Mouse (Mus musculus): ENCODE measurements around the gene Ache. TPM values are rescaled to one million over a fixed set of nuclear protein-coding genes. Genes with fewer than 3 reads are reported as not detected.

Ache gene
- polyA plus RNA-seq, 1 experiment, result 97.1 TPM

DNA sequence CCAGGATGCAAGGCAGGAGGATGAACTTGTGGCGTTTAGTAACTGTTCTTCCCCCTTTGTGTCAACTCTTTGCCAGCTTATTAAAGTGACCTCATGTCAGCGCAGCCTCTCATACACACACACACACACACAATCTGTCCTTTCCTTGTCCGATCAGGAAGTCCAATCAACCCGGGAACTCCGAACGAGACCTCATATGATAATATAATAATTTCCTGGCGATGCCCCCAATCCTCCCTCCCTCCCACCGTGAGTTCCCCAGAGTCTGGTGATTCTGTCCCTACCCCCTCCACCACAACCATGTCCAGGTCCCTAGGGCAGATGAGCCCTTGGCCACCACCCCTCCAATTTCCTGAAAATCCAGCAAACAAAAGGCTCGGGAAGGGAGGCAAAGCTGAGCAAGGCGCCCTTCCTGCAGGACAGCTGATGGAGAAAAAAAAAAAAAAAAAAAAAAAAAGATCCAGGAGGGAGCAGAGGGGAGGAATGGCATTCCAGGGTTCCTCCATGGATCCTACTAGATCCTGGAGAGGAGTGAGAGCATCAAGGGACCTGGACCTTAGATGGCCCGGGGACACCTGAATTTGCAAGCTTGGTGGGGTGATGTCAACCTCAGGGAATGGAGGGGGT is 51.5 kb downstream of the Ache start:
- Histone ChIP-seq H3K4me1 (replicated peaks; ENCODE audit: control insufficient read depth, insufficient read depth, low read length) (peaks cover 10% of the 10 kb centered on the region), H3K27me3 (ENCODE audit: control insufficient read depth, insufficient read depth, low read length) (no peaks in the 10 kb centered on the region), H3K36me3 (ENCODE audit: control insufficient read depth, insufficient read depth, low read length) (no peaks in the 10 kb centered on the region), H3K27ac (ENCODE audit: control insufficient read depth, insufficient read depth, low read length) (no peak overlapping the region), H3K4me3 (ENCODE audit: control insufficient read depth, insufficient read depth, low read length) (peak overlapping the region; percentile 37)
- DNase-seq, result no peak
- WGBS, result 4% methylated on average over 11 of the region's 11 CpGs
- TF ChIP-seq POLR2A (IDR thresholded peaks at IDR 0.05; ENCODE audit: control insufficient read depth, extremely low read depth, insufficient read depth, low read length, poor library complexity) (no peak), CTCF (IDR thresholded peaks at IDR 0.05; ENCODE audit: borderline replicate concordance, control insufficient read depth, extremely low read depth, insufficient read depth, low read length, poor library complexity) (no peak)

DNA sequence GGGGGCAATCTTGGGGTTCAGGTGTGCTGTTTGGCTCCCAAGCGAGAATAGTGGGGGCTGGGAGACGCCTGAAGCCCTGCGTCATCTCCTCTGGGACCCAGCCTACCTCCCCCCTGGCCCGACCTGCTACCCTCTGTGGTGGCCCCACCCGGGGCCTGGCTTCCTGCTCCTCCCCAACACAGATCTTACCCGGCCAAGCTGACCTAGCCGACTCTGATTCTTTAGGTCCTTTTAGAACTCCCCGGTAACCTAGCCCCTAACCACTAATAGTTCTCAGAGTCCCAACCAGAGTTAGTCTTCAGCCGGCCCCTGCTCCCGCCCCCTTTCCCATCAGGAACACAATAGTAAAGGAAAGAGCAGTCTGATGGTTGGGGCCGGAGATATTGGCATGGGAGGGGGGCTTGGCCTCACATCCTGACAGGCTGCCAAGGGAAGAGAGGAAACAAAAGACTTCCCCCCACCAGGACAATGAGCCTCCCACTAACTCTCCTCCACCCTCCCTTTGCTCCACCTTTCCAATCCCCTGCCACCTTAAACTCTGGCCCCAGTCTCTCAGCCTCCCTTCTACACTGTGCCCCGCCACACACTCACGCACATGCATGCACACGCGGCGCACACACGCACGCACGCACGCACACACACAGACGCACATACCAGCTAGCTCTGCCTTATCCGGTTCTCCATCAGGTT is 52.1 kb downstream of the Ache start:
- DNase-seq, result no peak
- no peak overlapping the region for H3K4me3 ChIP-seq (ENCODE audit: control insufficient read depth, insufficient read depth, low read length)
- peaks cover 9% of the 10 kb centered on the region for H3K4me1 ChIP-seq (replicated peaks; ENCODE audit: control insufficient read depth, insufficient read depth, low read length)
- 52% methylated on average over 22 of the region's 22 CpGs for WGBS
- H3K27me3 ChIP-seq (ENCODE audit: control insufficient read depth, insufficient read depth, low read length), result no peaks in the 10 kb centered on the region
- no peaks in the 10 kb centered on the region for H3K36me3 ChIP-seq (ENCODE audit: control insufficient read depth, insufficient read depth, low read length)
- no peak overlapping the region for H3K27ac ChIP-seq (ENCODE audit: control insufficient read depth, insufficient read depth, low read length)
- TF ChIP-seq POLR2A (IDR thresholded peaks at IDR 0.05; ENCODE audit: control insufficient read depth, extremely low read depth, insufficient read depth, low read length, poor library complexity), result no peak
- no peak for TF ChIP-seq CTCF (IDR thresholded peaks at IDR 0.05; ENCODE audit: borderline replicate concordance, control insufficient read depth, extremely low read depth, insufficient read depth, low read length, poor library complexity)

DNA sequence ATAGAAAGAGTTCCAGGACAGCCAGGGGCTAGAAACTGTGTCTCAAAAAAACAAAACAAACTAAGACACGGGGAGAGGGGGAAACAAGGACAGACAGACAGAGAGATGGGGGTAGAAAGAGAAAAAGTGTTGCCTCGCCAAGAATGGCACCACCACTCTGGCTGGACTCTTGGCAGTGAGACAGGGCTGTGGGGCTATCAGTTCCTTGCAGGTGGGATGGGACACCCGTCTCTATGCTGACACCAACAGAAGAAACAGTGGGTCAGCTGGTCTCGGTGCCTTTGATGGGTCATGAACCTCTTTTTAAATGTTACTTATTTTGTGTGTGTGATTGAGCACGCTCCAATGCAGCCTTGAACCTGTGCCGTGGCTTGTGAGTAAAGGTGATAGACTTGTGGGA is 52.9 kb downstream of the Ache start:
- Histone ChIP-seq H3K27ac (ENCODE audit: control insufficient read depth, insufficient read depth, low read length) (no peak overlapping the region), H3K27me3 (ENCODE audit: control insufficient read depth, insufficient read depth, low read length) (no peaks in the 10 kb centered on the region), H3K36me3 (ENCODE audit: control insufficient read depth, insufficient read depth, low read length) (no peaks in the 10 kb centered on the region), H3K4me1 (replicated peaks; ENCODE audit: control insufficient read depth, insufficient read depth, low read length) (peaks cover 9% of the 10 kb centered on the region), H3K4me3 (ENCODE audit: control insufficient read depth, insufficient read depth, low read length) (no peak overlapping the region)
- TF ChIP-seq POLR2A (IDR thresholded peaks at IDR 0.05; ENCODE audit: control insufficient read depth, extremely low read depth, insufficient read depth, low read length, poor library complexity), result no peak
- no peak for TF ChIP-seq CTCF (IDR thresholded peaks at IDR 0.05; ENCODE audit: borderline replicate concordance, control insufficient read depth, extremely low read depth, insufficient read depth, low read length, poor library complexity)
- WGBS, result 90% methylated on average over 6 of the region's 6 CpGs
- no peak for DNase-seq

DNA sequence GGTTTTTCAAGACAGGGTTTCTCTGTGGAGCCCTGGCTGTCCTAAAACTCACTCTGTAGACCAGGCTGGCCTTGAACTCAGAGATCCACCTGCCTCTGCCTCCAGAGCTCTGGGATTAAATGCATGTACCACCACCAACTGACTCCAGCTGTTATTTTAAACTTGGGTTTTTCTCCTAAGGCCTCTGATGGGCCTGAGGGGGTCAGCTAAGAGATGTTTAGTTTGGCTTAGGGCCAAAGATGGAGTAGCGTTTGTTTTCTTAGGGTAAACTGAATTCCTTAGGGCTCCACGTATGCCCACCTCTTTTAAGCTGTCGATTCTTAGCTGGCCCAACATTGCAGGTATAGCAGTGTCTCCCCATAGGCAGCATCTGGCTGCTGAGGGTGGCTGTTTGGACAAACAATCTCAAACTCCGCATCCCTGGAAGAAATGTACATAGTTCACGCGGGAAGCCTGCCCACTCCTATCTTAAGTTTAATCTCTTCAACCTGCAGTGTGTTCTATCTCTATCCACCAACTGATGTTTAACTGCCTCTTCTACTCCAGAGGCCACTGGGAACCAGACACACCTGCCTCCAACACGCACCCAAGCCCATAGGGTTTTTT is 55.2 kb downstream of the Ache start:
- TF ChIP-seq POLR2A (IDR thresholded peaks at IDR 0.05; ENCODE audit: control insufficient read depth, extremely low read depth, insufficient read depth, low read length, poor library complexity) (no peak), CTCF (IDR thresholded peaks at IDR 0.05; ENCODE audit: borderline replicate concordance, control insufficient read depth, extremely low read depth, insufficient read depth, low read length, poor library complexity) (no peak)
- no peak overlapping the region for H3K27ac ChIP-seq (ENCODE audit: control insufficient read depth, insufficient read depth, low read length)
- H3K27me3 ChIP-seq (ENCODE audit: control insufficient read depth, insufficient read depth, low read length), result no peaks in the 10 kb centered on the region
- 70% methylated on average over 7 of the region's 7 CpGs for WGBS
- peaks cover 14% of the 10 kb centered on the region for H3K4me1 ChIP-seq (replicated peaks; ENCODE audit: control insufficient read depth, insufficient read depth, low read length)
- no peak for DNase-seq
- H3K36me3 ChIP-seq (ENCODE audit: control insufficient read depth, insufficient read depth, low read length), result no peaks in the 10 kb centered on the region
- no peak overlapping the region for H3K4me3 ChIP-seq (ENCODE audit: control insufficient read depth, insufficient read depth, low read length)

DNA sequence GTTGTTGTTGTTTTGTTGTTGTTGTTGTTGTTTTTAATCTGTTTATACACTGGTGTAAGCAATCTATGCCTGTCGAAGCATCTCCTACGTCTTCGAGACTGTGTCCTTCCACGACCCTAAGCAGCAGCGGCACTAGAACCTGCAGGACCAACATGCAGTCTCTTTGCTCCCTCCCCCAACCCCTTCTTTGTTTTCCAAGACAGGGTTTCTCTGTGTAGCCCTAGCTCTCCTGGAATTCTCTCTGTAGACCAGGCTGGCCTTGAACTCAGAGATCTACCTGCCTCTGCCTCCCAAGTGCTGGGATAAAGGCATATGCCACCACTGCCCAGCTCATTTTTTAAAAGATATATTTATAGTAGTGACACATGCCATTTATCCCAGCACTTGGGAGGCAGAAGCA is 56.1 kb downstream of the Ache start:
- no peak for DNase-seq
- 95% methylated on average over 5 of the region's 5 CpGs for WGBS
- no peaks in the 10 kb centered on the region for H3K36me3 ChIP-seq (ENCODE audit: control insufficient read depth, insufficient read depth, low read length)
- no peaks in the 10 kb centered on the region; the same call in 1 of the 2 replicates for H3K27me3 ChIP-seq (ENCODE audit: control insufficient read depth, insufficient read depth, low read length)
- peaks cover 14% of the 10 kb centered on the region for H3K4me1 ChIP-seq (replicated peaks; ENCODE audit: control insufficient read depth, insufficient read depth, low read length)
- no peak overlapping the region for H3K4me3 ChIP-seq (ENCODE audit: control insufficient read depth, insufficient read depth, low read length)
- no peak for TF ChIP-seq POLR2A (IDR thresholded peaks at IDR 0.05; ENCODE audit: control insufficient read depth, extremely low read depth, insufficient read depth, low read length, poor library complexity)
- TF ChIP-seq CTCF (IDR thresholded peaks at IDR 0.05; ENCODE audit: borderline replicate concordance, control insufficient read depth, extremely low read depth, insufficient read depth, low read length, poor library complexity), result no peak
- no peak overlapping the region for H3K27ac ChIP-seq (ENCODE audit: control insufficient read depth, insufficient read depth, low read length)

DNA sequence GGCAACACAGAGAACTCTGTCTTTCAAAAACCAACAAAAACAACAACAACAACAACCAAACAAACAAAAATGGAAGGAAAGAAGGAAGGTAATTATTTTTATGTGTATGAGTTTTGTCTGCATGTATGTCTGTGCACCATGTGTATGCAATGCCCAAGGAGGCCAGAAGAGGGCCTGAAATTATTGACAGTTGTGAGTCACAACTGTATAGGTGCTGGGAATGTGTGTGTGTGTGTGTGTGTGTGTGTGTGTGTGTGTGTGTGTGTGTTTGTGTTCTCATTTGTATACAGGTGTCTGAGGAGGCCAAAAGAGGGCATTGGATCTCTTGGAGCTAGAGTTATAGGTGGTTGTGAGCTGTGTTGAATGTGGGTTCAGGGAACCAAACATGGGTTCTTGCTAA is 56.5 kb downstream of the Ache start:
- peaks cover 3% of the 10 kb centered on the region for H3K27me3 ChIP-seq (ENCODE audit: control insufficient read depth, insufficient read depth, low read length)
- DNase-seq, result no peak
- TF ChIP-seq POLR2A (IDR thresholded peaks at IDR 0.05; ENCODE audit: control insufficient read depth, extremely low read depth, insufficient read depth, low read length, poor library complexity), result no peak
- no peak for TF ChIP-seq CTCF (IDR thresholded peaks at IDR 0.05; ENCODE audit: borderline replicate concordance, control insufficient read depth, extremely low read depth, insufficient read depth, low read length, poor library complexity)
- H3K36me3 ChIP-seq (ENCODE audit: control insufficient read depth, insufficient read depth, low read length), result no peaks in the 10 kb centered on the region
- H3K4me3 ChIP-seq (ENCODE audit: control insufficient read depth, insufficient read depth, low read length), result no peak overlapping the region
- H3K27ac ChIP-seq (ENCODE audit: control insufficient read depth, insufficient read depth, low read length), result no peak overlapping the region
- peaks cover 9% of the 10 kb centered on the region for H3K4me1 ChIP-seq (replicated peaks; ENCODE audit: control insufficient read depth, insufficient read depth, low read length)

Other genes with a start within 250 kb of the Ache start
- 44.1 and 51.9 TPM in 2 replicates for gene Ap1s1, start 241.4 kb upstream of the Ache start, polyA plus RNA-seq (2012; rRNA removed)
- 3.1 and 4.1 TPM in 2 replicates for gene Serpine1, start 215.3 kb upstream of the Ache start, polyA plus RNA-seq (2012; rRNA removed)
- gene Trim56, start 171.3 kb upstream of the Ache start, polyA plus RNA-seq (2012; rRNA removed), result 49.3 and 55.8 TPM in 2 replicates
- gene Muc3, start 138.2 kb upstream of the Ache start, polyA plus RNA-seq (2012; rRNA removed), result 0.52 and 0.86 TPM in 2 replicates
- gene Muc3a, start 75.1 kb upstream of the Ache start, polyA plus RNA-seq (2012; rRNA removed), result 8.7 and 14.7 TPM in 2 replicates
- gene Ufsp1, start 7.1 kb downstream of the Ache start, polyA plus RNA-seq (2012; rRNA removed), result 41.1 and 44.1 TPM in 2 replicates
- 432 and 434 TPM in 2 replicates for gene Srrt, start 20.2 kb downstream of the Ache start, polyA plus RNA-seq (2012; rRNA removed)
- gene Trip6, start 26.9 kb downstream of the Ache start, polyA plus RNA-seq (2012; rRNA removed), result 25.0 and 28.0 TPM in 2 replicates
- 37.4 and 39.2 TPM in 2 replicates for gene Slc12a9, start 46.1 kb downstream of the Ache start, polyA plus RNA-seq (2012; rRNA removed)
- 9.2 and 10.4 TPM in 2 replicates for gene Ephb4, start 62.6 kb downstream of the Ache start, polyA plus RNA-seq (2012; rRNA removed)
- gene Zan, start 189.5 kb downstream of the Ache start, polyA plus RNA-seq (2012; rRNA removed), result 0.24 and 0.36 TPM in 2 replicates
- gene Pop7, start 215.0 kb downstream of the Ache start, polyA plus RNA-seq (2012; rRNA removed), result 65.5 and 68.7 TPM in 2 replicates
- gene Gigyf1, start 231.0 kb downstream of the Ache start, polyA plus RNA-seq (2012; rRNA removed), result 83.9 and 84.3 TPM in 2 replicates
- not detected in 2 replicates for gene Epo, start 245.7 kb downstream of the Ache start, polyA plus RNA-seq (2012; rRNA removed)
- gene Gnb2, start 246.0 kb downstream of the Ache start, polyA plus RNA-seq (2012; rRNA removed), result 1,444 and 1,492 TPM in 2 replicates